Mouse (Mus musculus): ENCODE data around the gene Zfp759.
A peak's percentile ranks its signal among the peaks of the same experiment; 100 is the strongest.
"Not testable (repeated sequence)": the region's sequence is repeated elsewhere in the genome, so short reads cannot be mapped to it uniquely, and the experiment has no call there.

The Zfp759 gene

DNA sequence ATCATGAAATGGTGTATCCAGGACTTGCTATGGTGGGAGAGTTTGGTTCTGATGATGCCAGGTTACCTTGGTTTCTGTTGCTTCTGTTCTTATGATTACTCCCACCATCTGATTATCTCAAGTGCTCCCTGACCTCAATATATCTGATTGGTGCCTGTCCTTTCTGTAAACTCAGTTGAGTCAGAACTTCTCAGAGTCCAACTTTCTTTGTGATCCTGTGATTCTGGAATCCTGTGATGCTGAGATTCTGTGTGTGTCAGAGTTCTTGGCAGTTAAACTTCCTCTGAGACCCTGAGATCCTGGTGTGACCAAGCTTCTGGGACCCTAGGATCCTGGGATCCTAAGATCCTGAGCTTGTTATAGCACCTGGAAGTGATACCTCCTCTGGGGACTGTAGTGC is at the start of gene Zfp759:
Gene Zfp759, plus strand, starts transcription at position 301 of the 400 bp plus-strand sequence.
- not testable (repeated sequence) for DNase-seq (ENCODE audit: inconsistent ontology term)

DNA sequence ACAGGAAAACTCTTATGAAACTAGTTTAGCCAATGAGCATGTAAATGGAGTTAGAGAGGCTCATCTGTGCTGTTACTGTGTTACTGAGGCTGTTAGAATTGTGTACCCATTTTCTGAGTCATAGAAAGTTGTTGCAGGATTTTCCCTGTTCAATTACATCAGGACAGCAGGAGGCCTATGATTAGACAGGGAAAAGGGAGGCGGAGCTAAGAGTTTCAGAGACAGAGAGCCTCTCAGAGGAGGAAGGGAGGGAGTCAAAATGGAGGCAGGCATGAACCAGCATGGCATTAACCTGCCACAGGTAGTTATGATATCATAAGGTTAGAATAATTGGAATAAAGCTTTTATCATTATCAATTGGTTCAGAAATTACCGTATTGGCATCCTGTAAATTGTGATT is 48.7 kb upstream of the Zfp759 start:
- no peak for DNase-seq (ENCODE audit: inconsistent ontology term)

DNA sequence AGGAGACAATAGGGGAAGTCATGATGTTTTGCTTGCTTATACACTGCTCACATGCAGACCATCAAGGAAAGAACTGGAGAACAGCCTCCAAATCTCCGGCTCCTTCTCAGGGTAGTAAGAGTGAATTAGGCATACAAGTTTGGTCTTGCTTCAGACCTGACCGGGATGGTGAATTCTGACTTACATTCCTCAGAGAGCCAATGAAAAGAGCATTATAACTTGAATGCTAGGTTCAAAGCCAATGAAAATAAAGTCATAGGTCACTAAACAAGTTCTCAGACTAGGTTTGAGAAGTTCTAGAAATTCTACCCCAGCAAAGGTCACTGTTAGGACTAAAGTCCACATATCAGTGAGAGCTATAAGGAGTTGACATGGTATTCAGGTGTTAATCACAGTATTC is 44.2 kb upstream of the Zfp759 start:
- no peak for DNase-seq (ENCODE audit: inconsistent ontology term)

DNA sequence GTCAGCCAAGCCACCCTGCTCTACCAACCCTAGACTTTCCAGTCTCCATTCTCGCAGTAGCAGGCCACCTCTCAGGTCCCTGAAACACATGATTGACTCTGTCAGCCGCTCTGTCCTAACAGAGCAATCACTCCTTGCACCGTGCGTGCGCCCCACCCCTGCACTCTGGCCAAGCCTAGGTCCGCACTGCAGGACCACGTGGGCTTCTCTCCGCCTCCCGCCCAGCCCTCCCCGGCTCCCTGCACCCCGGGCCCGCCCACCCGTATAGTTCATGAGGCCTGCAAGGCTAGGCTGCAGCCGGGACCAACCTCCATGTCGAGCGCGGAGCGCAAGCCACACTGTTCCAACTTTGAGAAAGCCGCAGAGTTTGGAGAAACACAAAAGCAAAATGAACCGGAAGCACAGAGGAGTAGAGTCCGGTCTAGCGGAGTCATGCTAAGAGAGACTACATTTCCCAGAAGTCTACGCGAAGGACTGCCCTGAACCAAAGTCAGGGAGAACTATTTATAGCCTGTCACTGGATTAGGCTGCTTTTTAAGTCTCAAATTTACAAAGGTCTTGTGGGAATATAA is 40.2 kb upstream of the Zfp759 start:
- peak; percentile 90 for DNase-seq (ENCODE audit: inconsistent ontology term)

DNA sequence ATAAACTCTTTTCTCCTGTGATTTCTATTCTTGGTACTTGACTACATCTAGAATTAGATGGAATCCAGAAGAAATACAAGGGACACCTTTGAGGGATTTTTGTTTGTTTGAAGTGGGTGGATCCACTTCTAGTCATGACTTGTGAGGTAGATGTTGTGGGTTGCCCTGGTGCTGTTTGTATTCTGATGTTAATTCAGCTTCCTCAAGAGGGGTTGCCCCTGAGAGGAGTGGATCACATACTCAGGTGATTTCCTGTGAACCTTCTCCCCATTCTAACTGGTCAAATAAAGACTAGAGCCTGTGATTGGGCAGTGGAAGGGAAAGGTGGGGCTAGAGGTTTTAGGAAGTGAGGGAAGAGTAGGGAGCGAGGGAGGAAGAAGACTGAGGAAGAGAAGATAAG is 39.5 kb upstream of the Zfp759 start:
- no peak for DNase-seq (ENCODE audit: inconsistent ontology term)

DNA sequence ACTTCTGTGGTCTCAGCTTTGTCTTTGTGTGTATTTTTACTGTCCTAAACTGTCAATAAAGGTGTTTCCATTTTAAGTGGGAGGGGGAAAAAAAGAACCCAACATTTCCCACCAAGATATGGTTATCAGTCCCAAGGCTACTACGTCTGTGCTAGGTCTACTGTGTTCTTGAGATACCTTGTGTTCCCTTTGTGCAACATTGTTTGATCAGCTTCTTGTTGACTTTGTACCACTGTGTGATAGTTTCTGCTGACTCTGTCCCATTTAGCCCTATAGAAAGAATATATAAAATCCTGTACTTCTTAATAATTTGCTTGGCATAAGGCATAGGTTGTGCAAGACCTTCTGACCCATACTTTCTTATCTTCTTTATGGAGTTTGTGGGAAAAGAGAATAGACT is 31.3 kb upstream of the Zfp759 start:
- no peak for DNase-seq (ENCODE audit: inconsistent ontology term)

DNA sequence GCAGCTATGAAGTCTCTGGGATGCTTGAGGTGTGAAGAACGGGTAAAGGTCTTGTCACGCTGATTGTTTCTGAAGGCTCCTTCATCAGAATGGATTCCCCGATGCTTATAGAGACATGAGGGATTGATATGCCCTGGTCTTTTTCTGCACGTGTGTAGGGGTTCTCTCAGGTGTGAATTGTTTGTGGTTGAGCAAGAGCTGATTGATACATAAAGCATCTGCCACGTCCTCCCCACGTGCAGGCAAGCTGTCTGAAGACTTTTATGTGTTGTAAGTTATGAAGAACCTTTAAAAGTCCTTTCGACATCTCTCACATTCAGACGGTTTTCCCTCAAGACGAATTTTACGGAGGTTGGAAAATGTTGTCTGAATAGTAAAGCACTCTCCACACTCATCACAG is 23.6 kb upstream of the Zfp759 start, which contains the start of gene Zfp708:
Gene Zfp708, minus strand, starts transcription at position 101 of the 400 bp plus-strand sequence.
- DNase-seq (ENCODE audit: inconsistent ontology term), result no peak

DNA sequence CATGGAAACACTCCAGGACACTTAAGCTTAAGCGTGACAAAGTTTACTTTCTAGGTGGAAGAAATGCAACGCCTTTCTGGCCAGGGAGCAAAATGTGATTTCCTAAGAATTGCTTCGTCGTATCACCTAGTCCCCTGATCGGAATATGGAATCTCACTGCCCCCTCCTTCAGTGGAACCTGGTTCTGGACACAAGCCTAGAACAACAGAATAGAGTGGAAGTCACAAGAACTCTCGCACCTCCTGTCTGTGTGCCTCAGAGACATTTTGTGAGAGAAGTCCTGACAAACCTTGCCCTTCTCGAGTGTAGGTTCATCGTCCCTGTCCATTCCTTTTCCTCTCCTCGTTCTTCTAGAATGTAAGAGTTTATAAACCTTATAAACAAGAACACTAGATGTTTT is 13.8 kb upstream of the Zfp759 start:
- DNase-seq (ENCODE audit: inconsistent ontology term), result no peak

DNA sequence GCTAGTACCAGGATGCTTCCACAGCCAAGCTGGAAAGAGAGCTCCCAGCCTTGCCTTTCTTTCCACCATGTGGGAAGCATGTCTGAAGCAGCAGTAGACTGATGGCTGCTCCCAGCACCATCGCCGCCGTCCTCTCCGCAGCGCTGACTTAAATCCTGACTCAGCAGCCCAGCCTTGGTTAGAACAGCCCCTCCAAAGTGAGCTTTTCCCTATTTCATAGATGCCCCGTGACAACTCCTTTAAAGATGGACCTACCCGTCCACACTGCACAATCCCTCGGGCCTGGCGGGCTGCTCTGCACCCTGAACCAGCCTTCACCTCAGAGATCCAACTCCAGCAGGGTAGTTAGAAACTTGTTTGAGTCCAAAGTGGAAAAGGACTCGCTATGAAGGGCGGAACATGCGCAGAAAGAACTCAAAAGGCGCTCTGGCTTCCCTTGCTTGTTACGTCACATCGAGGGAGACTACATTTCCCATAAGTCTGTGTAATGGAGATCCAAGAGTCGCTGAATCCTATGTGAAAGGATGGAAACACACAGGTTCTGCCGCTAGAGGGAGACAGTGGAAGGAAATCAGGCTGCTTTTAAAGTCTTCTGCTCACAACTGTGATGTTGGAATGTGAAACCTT is 13.2 kb upstream of the Zfp759 start, which contains the start of gene Gm28557:
Gene Gm28557, minus strand, starts transcription at position 411 of the 627 bp plus-strand sequence.
- peak; percentile 94 for DNase-seq (ENCODE audit: inconsistent ontology term)

DNA sequence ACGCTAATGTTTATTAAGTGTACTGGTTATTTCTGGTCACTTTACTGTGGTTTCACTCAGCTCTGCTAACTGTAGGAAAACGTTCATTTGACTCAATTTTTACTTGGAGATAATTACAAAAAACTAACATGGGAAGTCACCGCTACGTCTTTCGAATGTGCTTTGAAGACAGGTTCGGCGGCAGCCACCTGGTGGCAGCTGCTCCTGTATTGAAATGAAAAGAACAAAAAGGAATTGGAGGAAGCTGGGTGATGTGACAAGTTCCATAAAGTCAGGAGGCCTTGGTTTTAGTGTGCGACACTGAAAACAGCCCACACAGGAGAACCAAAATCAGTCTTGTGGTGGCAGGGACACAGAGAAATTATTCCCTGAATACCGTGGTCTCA is 12.6 kb upstream of the Zfp759 start:
- DNase-seq (ENCODE audit: inconsistent ontology term), result no peak

DNA sequence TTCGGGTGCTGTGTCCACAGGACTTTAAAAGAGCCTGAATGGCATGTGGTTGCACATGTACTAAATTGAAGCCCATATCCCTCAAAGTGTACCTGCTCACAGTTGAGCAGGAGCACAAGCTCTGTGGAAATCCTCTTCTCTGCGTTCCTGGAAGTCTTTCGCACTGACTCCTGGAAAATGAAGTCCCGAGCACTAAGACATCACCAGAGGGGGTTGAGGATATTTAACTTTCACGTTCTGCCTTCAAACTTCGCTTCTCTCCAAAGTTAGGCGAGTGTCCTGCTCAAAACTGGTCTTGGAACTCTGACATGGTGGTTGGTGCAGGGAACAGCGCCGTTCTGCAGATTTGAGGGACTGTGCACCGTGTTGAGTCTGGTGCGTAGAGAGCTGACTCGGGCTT is 9.4 kb upstream of the Zfp759 start:
- no peak for DNase-seq (ENCODE audit: inconsistent ontology term)

DNA sequence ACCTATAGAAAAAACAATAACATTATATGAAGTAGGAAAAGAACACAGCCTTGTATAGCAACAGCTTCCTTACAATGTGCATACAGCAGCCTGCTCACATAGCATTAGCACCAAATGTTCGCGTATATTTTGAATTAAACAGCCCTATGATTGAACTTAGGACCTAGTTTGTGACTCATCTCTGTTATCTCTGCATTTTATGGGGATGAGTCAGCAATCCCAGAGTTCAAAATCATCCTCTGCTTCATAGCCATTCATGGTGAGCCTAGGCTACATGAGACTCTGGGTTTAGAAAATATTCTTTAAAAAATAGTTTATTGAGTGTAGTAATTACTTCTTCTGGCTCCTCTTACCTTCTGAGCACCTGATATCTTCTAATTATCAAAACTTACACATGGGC is 8.2 kb upstream of the Zfp759 start:
- DNase-seq (ENCODE audit: inconsistent ontology term), result no peak

DNA sequence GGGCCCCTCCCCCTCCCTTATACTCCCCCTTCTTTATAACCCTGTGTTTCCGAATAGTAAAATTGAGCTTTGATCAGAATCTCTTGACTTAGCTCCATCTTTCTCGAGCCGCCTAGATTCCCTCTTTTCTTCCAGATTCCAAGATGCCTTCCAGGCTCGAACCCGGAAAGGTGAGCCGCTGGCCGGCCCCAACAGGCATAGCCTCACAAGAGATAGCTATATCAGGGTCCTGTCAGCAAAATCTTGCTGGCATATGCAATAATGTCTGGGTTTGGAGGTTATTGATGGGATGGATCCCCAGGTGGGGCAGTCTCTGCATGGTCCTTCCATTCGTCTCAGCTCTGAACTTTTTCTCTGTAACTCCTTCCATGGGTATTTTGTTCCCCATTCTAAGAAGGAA is 5.3 kb upstream of the Zfp759 start, which contains the start of gene Rslcan18:
Gene Rslcan18, minus strand, starts transcription at position 101 of the 400 bp plus-strand sequence.
- DNase-seq (ENCODE audit: inconsistent ontology term), result not testable (repeated sequence)

DNA sequence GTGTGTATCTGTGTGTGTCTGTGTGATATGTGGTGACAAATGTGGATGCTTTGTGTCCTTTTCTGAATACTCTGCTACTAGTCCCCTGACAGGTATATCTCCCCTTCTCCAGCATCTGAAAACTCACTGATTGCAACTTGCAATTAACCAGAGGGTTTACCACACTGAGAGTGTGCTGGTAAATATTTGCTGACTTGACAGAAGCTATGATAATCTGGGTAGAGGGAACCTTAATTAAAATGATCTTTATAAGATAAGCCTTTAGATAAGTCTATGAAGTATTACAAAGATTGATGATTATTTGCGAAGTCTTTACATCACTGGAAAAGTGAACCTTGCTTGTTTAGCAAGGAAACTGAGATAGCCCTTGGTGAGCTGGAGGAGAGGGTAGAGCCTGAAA is 3.0 kb downstream of the Zfp759 start:
- DNase-seq (ENCODE audit: inconsistent ontology term), result no peak

DNA sequence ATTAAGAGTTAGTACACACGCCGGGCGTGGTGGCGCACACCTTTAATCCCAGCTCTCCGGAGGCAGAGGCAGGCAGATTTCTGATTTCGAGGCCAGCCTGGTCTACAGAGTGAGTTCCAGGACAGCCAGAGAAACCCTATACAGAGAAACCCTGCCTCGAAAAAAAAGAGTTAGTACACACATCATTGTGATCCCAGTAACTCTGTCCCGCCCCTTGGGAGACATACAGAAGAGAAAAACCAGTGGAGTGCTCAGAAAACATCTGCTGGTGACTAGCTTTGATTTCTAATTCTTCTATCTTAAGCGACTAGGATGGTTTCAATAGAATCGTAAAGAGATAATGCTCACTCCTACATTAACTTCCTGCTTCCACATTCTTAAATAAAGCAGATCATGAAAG is 6.0 kb downstream of the Zfp759 start:
- DNase-seq (ENCODE audit: inconsistent ontology term), result not testable (repeated sequence)

DNA sequence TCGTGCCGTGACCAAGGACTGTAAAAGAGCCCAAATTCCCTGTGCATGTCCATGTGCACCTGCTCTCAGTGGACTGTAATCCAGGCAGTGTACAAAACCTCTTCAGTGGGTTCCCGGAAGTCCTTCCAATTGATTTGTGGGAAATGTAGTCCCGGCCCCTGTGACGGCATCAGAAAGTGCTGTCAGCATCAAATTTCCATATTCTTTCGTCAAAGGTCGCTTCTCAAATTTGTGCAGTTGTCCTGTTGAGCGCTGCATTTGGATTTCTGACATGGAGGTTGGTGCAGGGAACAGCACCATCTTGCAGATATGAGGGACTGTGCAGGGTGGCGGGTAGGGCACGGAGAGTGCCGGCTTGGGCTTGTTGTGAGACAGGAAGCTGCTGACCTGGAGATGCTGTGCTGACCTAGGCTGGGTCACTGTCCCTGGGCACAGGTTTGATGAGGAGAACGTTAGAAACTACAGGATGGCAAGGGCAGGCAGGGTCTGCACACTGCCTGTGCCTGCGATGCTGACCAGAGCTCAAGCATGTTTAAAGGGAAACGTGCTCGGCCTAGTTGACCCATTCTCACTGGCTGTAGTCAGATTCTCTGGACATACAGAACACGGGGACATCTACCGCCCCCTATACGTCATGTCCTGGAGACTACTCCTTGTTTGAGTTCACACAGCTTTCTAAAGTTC is 6.7 kb downstream of the Zfp759 start:
- peak; percentile 82 for DNase-seq (ENCODE audit: inconsistent ontology term)

DNA sequence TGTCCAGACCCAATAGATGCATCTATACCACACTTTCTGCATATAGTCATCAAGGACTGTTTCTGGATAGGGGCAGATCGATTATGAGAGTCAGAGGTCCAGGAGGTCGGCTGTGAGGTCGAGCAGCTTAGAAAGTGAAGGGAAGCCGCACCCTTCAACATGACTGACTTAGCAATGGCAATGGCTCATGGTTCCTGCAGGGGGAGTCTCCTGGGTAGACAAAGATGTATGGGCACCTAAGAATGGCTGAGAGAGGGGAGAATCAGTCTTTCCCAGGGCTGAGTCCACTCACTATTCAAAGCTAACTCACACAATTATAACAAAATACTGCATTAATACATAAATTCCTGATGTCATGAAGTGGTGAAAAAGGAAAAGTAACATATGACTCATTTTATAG is 44.7 kb downstream of the Zfp759 start:
- DNase-seq (ENCODE audit: inconsistent ontology term), result not testable (repeated sequence)

DNA sequence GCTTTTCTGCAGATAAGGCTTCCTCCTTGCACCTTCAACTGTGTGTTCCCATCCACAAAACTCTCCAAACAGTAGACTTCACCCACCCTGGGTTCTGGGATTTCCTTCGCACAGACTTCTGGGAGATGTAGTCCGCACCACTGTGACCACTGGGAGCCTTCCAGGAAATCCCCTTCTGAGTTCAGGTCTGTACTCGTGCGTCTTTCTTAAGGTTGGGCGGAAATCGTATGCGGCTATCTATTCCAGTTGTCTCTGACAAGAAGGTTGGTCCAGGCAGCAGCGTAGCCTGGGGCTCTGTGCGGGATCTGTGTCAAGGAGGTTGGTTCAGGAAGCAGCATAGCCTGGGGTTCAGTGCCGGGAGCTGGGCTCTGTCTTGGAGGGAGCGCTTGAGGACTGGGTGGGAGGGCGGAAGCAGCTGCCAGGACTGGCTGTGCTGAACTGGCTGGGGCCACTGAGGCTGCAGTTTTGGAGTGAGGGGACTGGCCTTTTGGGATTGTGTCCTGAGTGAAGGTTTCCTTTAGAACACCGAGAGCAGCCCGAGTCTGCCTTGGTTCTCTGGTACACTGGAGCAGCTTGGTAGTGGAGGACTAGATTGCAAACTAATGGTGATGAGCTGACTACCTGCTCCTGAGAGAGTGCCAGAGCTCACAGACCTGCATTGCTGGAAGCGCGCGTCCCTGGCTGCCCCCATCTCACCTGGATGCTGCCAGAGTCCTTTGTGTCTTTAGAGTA is 51.7 kb downstream of the Zfp759 start, which contains the start of gene Rsl1:
Gene Rsl1, plus strand, starts transcription at position 192 of the 732 bp plus-strand sequence.
- peak; percentile 73 for DNase-seq (ENCODE audit: inconsistent ontology term)

DNA sequence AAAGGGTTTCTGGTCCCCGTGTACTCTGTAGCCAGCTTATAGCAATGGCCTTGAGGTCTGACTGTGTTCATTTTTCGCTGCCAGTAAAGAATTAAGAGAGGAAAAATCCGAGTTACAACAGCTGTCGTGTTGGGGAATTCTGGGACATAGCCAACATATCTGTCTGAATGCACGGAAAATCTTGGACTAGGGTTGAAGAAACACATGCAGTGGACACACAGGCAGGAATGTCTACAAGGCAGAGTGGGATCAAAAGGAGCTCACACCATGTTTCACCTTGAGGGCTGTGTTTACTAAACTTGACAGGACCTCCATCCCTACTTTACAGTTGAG is 52.2 kb downstream of the Zfp759 start:
- no peak for DNase-seq (ENCODE audit: inconsistent ontology term)
